Mouse (Mus musculus): ENCODE results near the gene Mmab. TPM values are rescaled to one million over a fixed set of nuclear protein-coding genes. Genes with fewer than 3 reads are reported as not detected.

The Mmab gene
- polyA plus RNA-seq (2017; shearing (Covaris generic)): 13.8 TPM

DNA sequence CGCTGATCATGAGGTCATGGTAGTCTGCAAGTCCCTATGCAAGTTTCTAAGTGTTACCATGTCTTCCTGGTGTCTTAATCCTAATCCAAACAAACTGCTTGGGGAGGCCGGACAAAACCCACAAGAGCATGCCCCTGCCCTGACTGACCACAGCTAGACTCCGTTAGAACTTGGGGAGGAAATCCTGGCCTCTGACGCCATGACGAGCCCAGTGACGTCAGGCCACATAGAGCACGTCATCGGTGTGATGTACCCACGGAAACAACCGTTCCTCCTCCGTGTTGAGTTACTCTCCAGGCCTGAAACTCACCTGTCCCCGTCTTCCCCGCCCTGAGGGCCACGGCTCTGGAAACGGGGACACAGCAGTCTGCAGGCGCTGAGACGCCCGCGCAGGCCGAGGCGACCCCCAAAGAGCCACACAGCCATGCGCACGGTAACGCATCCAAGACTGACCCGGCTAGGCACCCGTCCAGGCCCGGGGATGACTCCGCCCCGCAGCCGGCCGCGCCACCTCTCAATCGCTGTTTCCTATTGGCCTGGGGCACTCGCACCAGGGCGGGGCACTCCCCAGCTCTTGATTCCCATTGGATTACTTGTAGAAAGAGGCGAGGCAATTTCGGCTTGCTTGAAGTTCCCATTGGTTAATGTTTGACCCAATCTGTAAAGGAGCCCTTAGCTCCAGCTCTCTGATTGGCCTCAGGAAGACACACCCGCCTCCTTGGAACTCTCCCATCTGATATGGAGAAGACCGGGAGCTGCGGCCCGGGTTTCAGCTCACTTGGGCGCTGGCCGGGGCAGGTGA lies at the start of gene Mmab, which contains the start of gene Mvk:
Gene Mmab, minus strand, starts transcription at position 495 of the 802 bp plus-strand sequence.
Gene Mvk, plus strand, starts transcription at position 704 of the 802 bp plus-strand sequence.

Other genes starting within 250 kb of the Mmab start
- not detected for gene Foxn4, start 170.3 kb downstream of the Mmab start, polyA plus RNA-seq (2017; shearing (Covaris generic))
- gene Myo1h, start 154.9 kb downstream of the Mmab start, polyA plus RNA-seq (2017; shearing (Covaris generic)): 7.0 TPM
- 174 TPM for gene Kctd10, start 63.6 kb downstream of the Mmab start, polyA plus RNA-seq (2017; shearing (Covaris generic))
- gene Ube3b, start 63.5 kb downstream of the Mmab start, polyA plus RNA-seq (2017; shearing (Covaris generic)): 77.0 TPM
- 11.6 TPM for gene Mvk, start 209 bp upstream of the Mmab start, polyA plus RNA-seq (2017; shearing (Covaris generic))
- gene Fam222a, start 124.0 kb upstream of the Mmab start, polyA plus RNA-seq (2017; shearing (Covaris generic)): not detected
- gene Trpv4, start 214.4 kb upstream of the Mmab start, polyA plus RNA-seq (2017; shearing (Covaris generic)): 1.0 TPM
- 259 TPM for gene Gltp, start 246.9 kb upstream of the Mmab start, polyA plus RNA-seq (2017; shearing (Covaris generic))

All from inflammation-experienced regulatory T-cells, adult 16 weeks (primary cell).